Mouse (Mus musculus): ENCODE results near the gene Gpa33. TPM values are rescaled to one million over a fixed set of nuclear protein-coding genes. Genes with fewer than 3 reads are reported as not detected.

The Gpa33 gene
- total and polyA plus RNA-seq, 3 experiments, result not detected

DNA sequence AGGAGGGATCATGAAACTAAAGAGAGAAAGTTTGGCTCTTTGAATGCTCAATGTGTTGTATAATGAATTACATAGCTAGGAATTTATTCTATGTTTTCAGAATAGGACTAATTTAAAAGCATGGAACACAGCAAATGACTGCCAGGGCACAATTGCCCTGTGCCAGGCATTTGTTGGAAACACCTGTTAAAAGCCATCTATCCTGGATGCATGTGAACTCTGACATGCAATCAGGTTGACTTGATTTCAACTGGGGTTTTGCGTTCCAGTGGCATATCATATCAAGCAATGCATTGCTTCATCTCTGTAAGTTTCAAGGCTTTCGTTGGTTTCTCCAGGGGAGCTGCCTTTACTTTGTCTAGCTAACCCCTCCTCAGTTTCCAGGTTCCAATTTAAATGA, 39.7 kb upstream of the Gpa33 start:
- no peak overlapping the region for H3K27ac ChIP-seq (ENCODE audit: control insufficient read depth, low read depth, low read length)
- H3K79me2 ChIP-seq (ENCODE audit: control insufficient read depth, insufficient read depth, low read length, poor library complexity), result no peaks in the 10 kb centered on the region
- TF ChIP-seq MAFK (IDR thresholded peaks at IDR 0.05; ENCODE audit: borderline replicate concordance, low read depth, low read length), result no peak
- no peak for TF ChIP-seq MXI1 (IDR thresholded peaks at IDR 0.05; ENCODE audit: low read depth, low read length)
- DNase-seq (ENCODE audit: low read depth, low spot score), result no peak
- no peaks in the 10 kb centered on the region for H3K4me1 ChIP-seq (ENCODE audit: control insufficient read depth in 1 of 2, insufficient read depth in 2 of 2, low read length in 2 of 2)
- no peaks in the 10 kb centered on the region for H3K36me3 ChIP-seq (ENCODE audit: control insufficient read depth in 1 of 2, insufficient read depth in 2 of 2, low read length in 2 of 2)
- 0 out of 4 replicates have a peak, but pooled peaks cover 0 to 1% of the 10 kb centered on the region in 2 experiments for H3K27me3 ChIP-seq (ENCODE audit: control insufficient read depth in 1 of 2, insufficient read depth in 2 of 2, low read length in 2 of 2)
- H3K9me3 ChIP-seq (replicated peaks; ENCODE audit: insufficient read depth, low read length), result no peaks in the 10 kb centered on the region
- no peak overlapping the region for H3K4me3 ChIP-seq (ENCODE audit: control insufficient read depth in 1 of 2, insufficient read depth in 1 of 2, low read depth in 2 of 2, low read length in 2 of 2)
- H3K9ac ChIP-seq (ENCODE audit: control insufficient read depth, low read depth, low read length, poor library complexity, severe bottlenecking), result no peak overlapping the region

DNA sequence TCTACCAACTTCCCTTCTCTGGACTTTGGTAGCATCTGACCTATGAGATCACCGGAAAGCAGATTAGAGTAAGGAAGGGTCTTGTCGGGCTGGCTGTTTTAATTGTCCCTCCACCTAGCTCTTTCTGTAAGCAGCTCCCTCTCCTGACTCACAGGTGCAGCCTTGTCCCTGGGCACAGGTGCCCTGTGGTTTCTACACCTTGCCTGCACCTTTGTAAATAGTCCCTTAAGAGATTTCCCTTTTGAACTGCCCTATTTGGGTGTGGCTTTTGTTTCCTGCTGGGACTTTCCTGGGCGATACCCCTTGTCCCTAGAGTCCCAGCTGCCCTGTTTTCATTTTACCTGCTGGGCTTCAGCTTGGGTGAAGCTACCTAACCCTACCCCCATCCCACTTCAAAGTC, 35.6 kb upstream of the Gpa33 start:
- no peak for DNase-seq (ENCODE audit: low read depth, low spot score)
- Histone ChIP-seq H3K27ac (ENCODE audit: control insufficient read depth, low read depth, low read length) (no peak overlapping the region), H3K79me2 (ENCODE audit: control insufficient read depth, insufficient read depth, low read length, poor library complexity) (no peaks in the 10 kb centered on the region), H3K4me3 (ENCODE audit: control insufficient read depth in 1 of 2, insufficient read depth in 1 of 2, low read depth in 2 of 2, low read length in 2 of 2) (no peak overlapping the region), H3K36me3 (ENCODE audit: control insufficient read depth in 1 of 2, insufficient read depth in 2 of 2, low read length in 2 of 2) (no peaks in the 10 kb centered on the region), H3K27me3 (ENCODE audit: control insufficient read depth in 1 of 2, insufficient read depth in 2 of 2, low read length in 2 of 2) (no peaks in the 10 kb centered on the region), H3K4me1 (ENCODE audit: control insufficient read depth in 1 of 2, insufficient read depth in 2 of 2, low read length in 2 of 2) (no peaks in the 10 kb centered on the region), H3K9ac (ENCODE audit: control insufficient read depth, low read depth, low read length, poor library complexity, severe bottlenecking) (no peak overlapping the region), H3K9me3 (replicated peaks; ENCODE audit: insufficient read depth, low read length) (no peaks in the 10 kb centered on the region)
- TF ChIP-seq BHLHE40 (IDR thresholded peaks at IDR 0.05; ENCODE audit: borderline replicate concordance, low read depth, low read length) (no peak), MAZ (IDR thresholded peaks at IDR 0.05; ENCODE audit: low read depth, low read length) (no peak), MYB (IDR thresholded peaks at IDR 0.05; ENCODE audit: low read depth, low read length) (no peak), NELFE (IDR thresholded peaks at IDR 0.05; ENCODE audit: low read depth, low read length) (no peak), TBP (IDR thresholded peaks at IDR 0.05; ENCODE audit: low read depth, low read length) (no peak), ELF1 (IDR thresholded peaks at IDR 0.05; ENCODE audit: low read depth, low read length) (no peak), GABPA (IDR thresholded peaks at IDR 0.05; ENCODE audit: low read depth, low read length) (no peak), MEF2A (IDR thresholded peaks at IDR 0.05; ENCODE audit: extremely low read depth, insufficient replicate concordance, low read depth, low read length, poor library complexity, severe bottlenecking) (no peak), USF1 (IDR thresholded peaks at IDR 0.05; ENCODE audit: low read depth, low read length) (no peak)

DNA sequence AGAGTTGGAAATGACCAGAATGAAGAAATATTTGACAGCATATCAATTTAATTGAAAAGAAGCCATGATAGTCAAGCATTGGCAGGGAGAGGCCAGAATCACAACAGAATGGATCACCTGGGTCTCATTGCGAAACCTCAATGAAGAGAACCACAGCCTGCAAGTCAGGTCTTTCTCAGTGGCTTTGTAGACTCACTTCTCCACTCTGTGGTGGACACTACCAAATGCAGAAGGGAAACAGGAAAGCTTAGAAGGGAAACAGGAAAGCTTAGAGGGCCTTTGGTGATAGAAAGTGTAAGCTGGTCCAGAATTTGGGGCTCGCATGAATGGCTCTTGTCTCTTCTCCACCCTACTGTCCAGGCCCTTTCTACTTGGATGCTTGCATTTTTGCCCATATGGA, 31.9 kb upstream of the Gpa33 start:
- Histone ChIP-seq H3K27ac (ENCODE audit: control insufficient read depth, low read depth, low read length) (no peak overlapping the region), H3K36me3 (ENCODE audit: control insufficient read depth in 1 of 2, insufficient read depth in 2 of 2, low read length in 2 of 2) (no peaks in the 10 kb centered on the region), H3K9ac (ENCODE audit: control insufficient read depth, low read depth, low read length, poor library complexity, severe bottlenecking) (no peak overlapping the region), H3K27me3 (ENCODE audit: control insufficient read depth in 1 of 2, insufficient read depth in 2 of 2, low read length in 2 of 2) (no peaks in the 10 kb centered on the region), H3K4me1 (ENCODE audit: control insufficient read depth in 1 of 2, insufficient read depth in 2 of 2, low read length in 2 of 2) (no peaks in the 10 kb centered on the region), H3K79me2 (ENCODE audit: control insufficient read depth, insufficient read depth, low read length, poor library complexity) (no peaks in the 10 kb centered on the region), H3K9me3 (replicated peaks; ENCODE audit: insufficient read depth, low read length) (no peaks in the 10 kb centered on the region), H3K4me3 (ENCODE audit: control insufficient read depth in 1 of 2, insufficient read depth in 1 of 2, low read depth in 2 of 2, low read length in 2 of 2) (no peak overlapping the region)
- TF ChIP-seq MYB (IDR thresholded peaks at IDR 0.05; ENCODE audit: low read depth, low read length) (no peak), ELF1 (IDR thresholded peaks at IDR 0.05; ENCODE audit: low read depth, low read length) (no peak), TBP (IDR thresholded peaks at IDR 0.05; ENCODE audit: low read depth, low read length) (no peak), HCFC1 (IDR thresholded peaks at IDR 0.05; ENCODE audit: low read depth, low read length) (no peak), JUND (IDR thresholded peaks at IDR 0.05; ENCODE audit: low read depth, low read length) (no peak), RAD21 (IDR thresholded peaks at IDR 0.05; ENCODE audit: low read depth, low read length) (no peak), ZMIZ1 (IDR thresholded peaks at IDR 0.05; ENCODE audit: low read depth, low read length) (no peak), MAX (IDR thresholded peaks at IDR 0.05; ENCODE audit: low read length) (no peak), MAZ (IDR thresholded peaks at IDR 0.05; ENCODE audit: low read depth, low read length) (no peak)
- no peak for DNase-seq (ENCODE audit: low read depth, low spot score)

Measured in MEL (cell line).